Mouse (Mus musculus): ENCODE measurements around the gene Ndufa3. TPM values are rescaled to one million over a fixed set of nuclear protein-coding genes. Genes with fewer than 3 reads are reported as not detected.

Ndufa3 gene
- total and polyA plus RNA-seq, 3 experiments, result 58.9 to 307 (median 261) TPM

DNA sequence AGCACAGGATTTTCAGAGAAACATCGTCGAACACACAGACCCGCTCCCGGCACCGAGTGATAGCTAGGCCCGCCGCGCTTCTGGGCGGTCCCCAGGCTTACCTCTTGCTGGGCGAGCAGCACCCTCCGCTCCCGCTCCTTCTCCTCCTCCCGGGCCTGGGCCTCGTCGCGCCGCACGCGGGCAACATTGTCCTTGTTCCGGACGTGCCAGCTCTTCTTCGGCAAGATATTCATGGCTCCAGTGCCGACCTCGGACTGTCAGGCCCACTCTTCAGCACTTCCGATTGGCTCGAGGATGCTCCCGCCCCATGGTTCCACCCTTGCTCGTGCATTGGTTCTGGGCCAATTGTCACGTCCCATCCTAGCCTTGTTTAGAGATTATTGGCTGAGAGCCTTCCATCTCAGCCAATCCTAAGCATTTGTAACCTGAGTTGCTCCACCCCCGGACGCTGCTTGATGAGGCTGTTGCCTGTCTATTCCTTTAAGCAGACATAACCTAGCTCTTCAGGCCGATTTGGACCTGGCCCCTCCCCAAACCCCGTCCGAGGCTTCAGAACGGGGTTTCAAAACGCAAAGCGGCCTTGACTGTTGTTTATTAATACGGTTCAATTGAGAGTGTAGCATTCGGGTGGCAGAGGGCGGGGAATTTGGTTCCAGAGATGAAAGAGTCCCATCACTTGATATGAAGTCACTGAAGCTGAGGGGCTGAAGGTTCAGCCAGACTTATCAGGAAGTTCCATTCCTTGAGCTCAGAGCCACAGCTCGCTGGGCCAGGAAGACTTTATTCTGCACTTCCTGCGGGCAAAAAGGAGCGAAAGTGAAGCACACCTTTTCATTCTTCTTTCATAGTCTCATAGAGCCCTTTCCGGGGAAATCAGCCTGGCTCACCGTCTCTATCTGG lies 48.3 kb downstream of the Ndufa3 start, which contains the start of gene Leng1:
Gene Leng1 (minus strand): TSS at position 626 of the 900 bp plus-strand sequence.
- Histone ChIP-seq H3K4me1 (ENCODE audit: control insufficient read depth in 1 of 2, insufficient read depth in 2 of 2) (peaks cover 0 to 25% of the 10 kb centered on the region in 2 experiments; a peak in 2 of 4 replicates), H3K4me2 (ENCODE audit: insufficient read depth, low read depth, poor library complexity, severe bottlenecking) (peak within 1 kb of the TSS; percentile 91), H3K36me3 (replicated peaks in 1 of 2; ENCODE audit: control insufficient read depth in 1 of 2, insufficient read depth in 1 of 2, low read length in 1 of 2) (peaks cover 17 to 39% of the 10 kb centered on the region in 2 experiments), H3K27me3 (replicated peaks) (no peaks in the 10 kb centered on the region), H3K4me3 (replicated peaks in 1 of 3; ENCODE audit: low read depth in 2 of 3, low read length in 2 of 3, poor library complexity in 1 of 3) (peak within 1 kb of the TSS; percentile 79 to 96 (median 93)), H3K9ac (ENCODE audit: insufficient read depth, low read depth) (peak within 1 kb of the TSS; percentile 80), H3K79me2 (replicated peaks; ENCODE audit: control insufficient read depth, extremely low read depth, insufficient read depth, poor library complexity, severe bottlenecking) (peaks cover 13% of the 10 kb centered on the region; the same call in 1 of the 2 replicates), H3K27ac (ENCODE audit: insufficient read depth, low read depth) (peak within 1 kb of the TSS; percentile 35; the same call in 1 of the 2 replicates), H3K9me3 (replicated peaks; ENCODE audit: low read length) (no peaks in the 10 kb centered on the region)
- in situ Hi-C loops (cut with MboI; ENCODE audit: low pct_ligation_motif_present, low pct_unique_long_range_greater_than_20kb, low sequenced_read_pairs), result no loop called here
- peak; percentile 98 for DNase-seq (ENCODE audit: extremely low read depth)
- TF ChIP-seq TCF12 (IDR thresholded peaks at IDR 0.05; ENCODE audit: low read depth, low read length) (peak; percentile 64; the same call in 1 of the 2 replicates), JUN (IDR thresholded peaks at IDR 0.05; ENCODE audit: insufficient read depth, low read depth, low read length) (no peak), ELF1 (IDR thresholded peaks at IDR 0.05; ENCODE audit: low read depth, low read length) (peak; percentile 71), UBTF (IDR thresholded peaks at IDR 0.05; ENCODE audit: low read depth, low read length) (0 out of 2 replicates have a peak, but pooled peaks have one; percentile 54), MYC (IDR thresholded peaks at IDR 0.05; ENCODE audit: low read depth, low read length) (0 out of 2 replicates have a peak, but pooled peaks have one; percentile 22), ZMIZ1 (IDR thresholded peaks at IDR 0.05; ENCODE audit: low read depth, low read length) (peak; percentile 81; the same call in 1 of the 2 replicates), JUND (conservative IDR thresholded peaks at IDR 0.05; ENCODE audit: low read depth, low read length) (no peak), USF1 (IDR thresholded peaks at IDR 0.05; ENCODE audit: low read depth, low read length) (no peak), IRF4 (IDR thresholded peaks at IDR 0.05; ENCODE audit: low read depth, low read length) (no peak), MAX (IDR thresholded peaks at IDR 0.05; ENCODE audit: low read length) (no peak), NRF1 (IDR thresholded peaks at IDR 0.05; ENCODE audit: low read depth, low read length) (peak; percentile 52; the same call in 1 of the 2 replicates), HCFC1 (IDR thresholded peaks at IDR 0.05; ENCODE audit: low read depth, low read length) (peak; percentile 72), ZKSCAN1 (IDR thresholded peaks at IDR 0.05; ENCODE audit: borderline replicate concordance, low read depth, low read length) (no peak), MEF2A (IDR thresholded peaks at IDR 0.05; ENCODE audit: borderline replicate concordance, low read depth, low read length) (0 out of 2 replicates have a peak, but pooled peaks have one; percentile 24), CTCF (conservative IDR thresholded peaks at IDR 0.05 in 1 of 2, IDR thresholded peaks at IDR 0.05 in 1 of 2; ENCODE audit: low read depth in 2 of 2, low read length in 2 of 2) (no peak), POLR2A (IDR thresholded peaks at IDR 0.05; ENCODE audit: low read depth, low read length) (peak; percentile 86), MXI1 (IDR thresholded peaks at IDR 0.05; ENCODE audit: low read depth, low read length) (peak; percentile 60), RCOR1 (conservative IDR thresholded peaks at IDR 0.05; ENCODE audit: low read depth, low read length) (no peak), ZC3H11A (IDR thresholded peaks at IDR 0.05; ENCODE audit: low read depth, low read length) (no peak), CHD2 (IDR thresholded peaks at IDR 0.05; ENCODE audit: low read length) (peak; percentile 92), POLR2AphosphoS2 (IDR thresholded peaks at IDR 0.05; ENCODE audit: low read depth, low read length) (peak; percentile 94), KAT2A (IDR thresholded peaks at IDR 0.05; ENCODE audit: insufficient replicate concordance, low read length) (no peak), ZNF384 (IDR thresholded peaks at IDR 0.05; ENCODE audit: low read depth, low read length) (no peak), BHLHE40 (IDR thresholded peaks at IDR 0.05; ENCODE audit: low read depth, low read length) (peak; percentile 68), CHD1 (IDR thresholded peaks at IDR 0.05; ENCODE audit: low read depth, low read length) (no peak), SIN3A (IDR thresholded peaks at IDR 0.05; ENCODE audit: low read length) (peak; percentile 83), TBP (conservative IDR thresholded peaks at IDR 0.05; ENCODE audit: low read depth, low read length) (peak; percentile 89), NELFE (IDR thresholded peaks at IDR 0.05; ENCODE audit: low read depth, low read length) (peak; percentile 79; the same call in 1 of the 2 replicates)
- dilution Hi-C loops (cut with MboI; ENCODE audit: extremely low pct_ligation_motif_present, extremely low pct_unique_long_range_greater_than_20kb, low sequenced_read_pairs), result no loop called here

Measured in CH12.LX (cell line).